Mouse (Mus musculus) stomach, embryonic 16.5 days (tissue): Measurements from ENCODE around the gene Txn2. TPM values are rescaled to one million over a fixed set of nuclear protein-coding genes. Genes with fewer than 3 reads are reported as not detected.
A peak's percentile ranks its signal among the peaks of the same experiment; 100 is the strongest.
"Not testable (repeated sequence)": the region's sequence is repeated elsewhere in the genome, so short reads cannot be mapped to it uniquely, and the experiment has no call there.

Source experiments
- ATAC-seq: fragments of 200-750 bp; cut with Nextera tagmentation; 2 replicates; pipeline ENCODE4 v1.8.0; 2017; ENCODE audit warnings: moderate number of reproducible peaks, moderate TSS enrichment; ENCODE audit not compliant: insufficient read depth, low FRiP score
- H3K27ac ChIP-seq: fragments of 300-500 bp; sonication (generic); 2 replicates; pipeline ENCODE4 v1.5.1; 2014; ENCODE audit warnings: low read length
- H3K27me3 ChIP-seq: fragments of 300-500 bp; sonication (generic); 2 replicates; pipeline ENCODE4 v1.6.1; 2014; ENCODE audit warnings: low read length, control low read depth, mixed read lengths; ENCODE audit not compliant: control insufficient read depth, insufficient read depth
- H3K36me3 ChIP-seq: fragments of 300-500 bp; sonication (generic); 2 replicates; pipeline ENCODE4 v1.6.1; 2014; ENCODE audit warnings: low read length; ENCODE audit not compliant: control insufficient read depth, insufficient read depth
- H3K4me1 ChIP-seq: fragments of 300-500 bp; sonication (generic); 2 replicates; pipeline ENCODE4 v1.6.1; 2014; ENCODE audit warnings: low read length, control low read depth, mixed read lengths; ENCODE audit not compliant: control insufficient read depth, insufficient read depth
- H3K4me2 ChIP-seq: fragments of 300-500 bp; sonication (generic); 2 replicates; pipeline ENCODE4 v1.6.1; 2014; ENCODE audit warnings: low read depth, low read length, mixed read lengths
- H3K4me3 ChIP-seq: fragments of 300-500 bp; sonication (generic); replicated peaks from 2 replicates; pipeline ENCODE4 v1.5.1; 2014; ENCODE audit warnings: mild to moderate bottlenecking, low read length
- H3K9ac ChIP-seq: fragments of 300-500 bp; sonication (generic); 2 replicates; pipeline ENCODE4 v1.6.1; 2014; ENCODE audit warnings: low read length
- H3K9me3 ChIP-seq: fragments of 300-500 bp; sonication (generic); replicated peaks from 2 replicates; pipeline ENCODE4 v1.6.1; 2016; ENCODE audit warnings: low read length, control low read depth; ENCODE audit not compliant: control insufficient read depth
- WGBS: fragments of 180-500 bp; shearing (Covaris S2); extraction: QIAGEN DNeasy Blood & Tissue Kit; methylation state at CpG from one replicate; pipeline ENCODE4 v1.1.7; 2014; 5-methylcytosine and 5-hydroxymethylcytosine counted together
- polyA plus RNA-seq: library from polyadenylated mRNA; unstranded; fragments of >200 nt; fragmentation: Nextera tagmentation; extraction: Ambion mirVana; gene quantifications from 2 replicates; pipeline ENCODE4 v1.2.1, GENCODE M21; 2015

Txn2 gene
- polyA plus RNA-seq, 1 experiment from 2014 or later: 232 TPM

GRCm38 (mm10) chr15:77868340-77868739 is 60.5 kb downstream of the Txn2 start:
- WGBS: 96% methylated on average over 5 of the region's 5 CpGs
- H3K9me3 ChIP-seq: no peaks in the 10 kb centered on the region
- H3K27ac ChIP-seq: no peak overlapping the region
- no peaks in the 10 kb centered on the region; the same call in 1 of the 2 replicates for H3K4me1 ChIP-seq
- H3K4me2 ChIP-seq: no peak overlapping the region
- no peak overlapping the region for H3K9ac ChIP-seq
- ATAC-seq: no peak
- H3K36me3 ChIP-seq: no peaks in the 10 kb centered on the region
- H3K27me3 ChIP-seq: no peaks in the 10 kb centered on the region
- H3K4me3 ChIP-seq: no peak overlapping the region

- not testable (repeated sequence) for H3K36me3 ChIP-seq, H3K4me3 ChIP-seq, H3K27ac ChIP-seq, H3K27me3 ChIP-seq, ATAC-seq, H3K4me2 ChIP-seq, H3K4me1 ChIP-seq, H3K9me3 ChIP-seq, H3K9ac ChIP-seq
- WGBS: 82% methylated on average over 8 of the region's 10 CpGs
Measured at GRCm38 (mm10) chr15:77867231-77867968, 61.4 kb downstream of the Txn2 start.

- Histone ChIP-seq H3K36me3 (no peaks in the 10 kb centered on the region), H3K4me1 (no peaks in the 10 kb centered on the region; the same call in 1 of the 2 replicates), H3K27ac (no peak overlapping the region; the same call in 1 of the 2 replicates), H3K9ac (no peak overlapping the region; the same call in 1 of the 2 replicates), H3K4me2 (no peak overlapping the region), H3K4me3 (no peak overlapping the region), H3K9me3 (no peaks in the 10 kb centered on the region), H3K27me3 (no peaks in the 10 kb centered on the region)
- WGBS: 45% methylated on average over 11 of the region's 11 CpGs
- peak; percentile 56; the same call in 1 of the 2 replicates for ATAC-seq
Measured at GRCm38 (mm10) chr15:77866583-77867220, 62.1 kb downstream of the Txn2 start.

Other genes with a start within 250 kb of the Txn2 start
- 0.17 and 0.35 TPM in 2 replicates for gene Apol7e, start 230.1 kb downstream of the Txn2 start, polyA plus RNA-seq
- 0.37 TPM in 1 of 2 replicates, not detected in the other for gene Apol9b, start 200.0 kb downstream of the Txn2 start, polyA plus RNA-seq
- 1.2 TPM in 2 replicates for gene Apol8, start 172.0 kb downstream of the Txn2 start, polyA plus RNA-seq
- 54.5 and 63.5 TPM in 2 replicates for gene Myh9, start 86.8 kb downstream of the Txn2 start, polyA plus RNA-seq
- 2.9 and 3.3 TPM in 2 replicates for gene Foxred2, start 27.7 kb upstream of the Txn2 start, polyA plus RNA-seq
- 182 and 186 TPM in 2 replicates for gene Eif3d, start 41.8 kb upstream of the Txn2 start, polyA plus RNA-seq
- gene Cacng2, start 191.0 kb upstream of the Txn2 start, polyA plus RNA-seq: 0.04 and 0.08 TPM in 2 replicates
- 57.7 and 66.6 TPM in 2 replicates for gene Ift27, start 245.1 kb upstream of the Txn2 start, polyA plus RNA-seq